Mouse (Mus musculus): ENCODE data around the gene Arsb.
"Not testable (repeated sequence)": the region's sequence is repeated elsewhere in the genome, so short reads cannot be mapped to it uniquely, and the experiment has no call there.

Arsb gene

DNA sequence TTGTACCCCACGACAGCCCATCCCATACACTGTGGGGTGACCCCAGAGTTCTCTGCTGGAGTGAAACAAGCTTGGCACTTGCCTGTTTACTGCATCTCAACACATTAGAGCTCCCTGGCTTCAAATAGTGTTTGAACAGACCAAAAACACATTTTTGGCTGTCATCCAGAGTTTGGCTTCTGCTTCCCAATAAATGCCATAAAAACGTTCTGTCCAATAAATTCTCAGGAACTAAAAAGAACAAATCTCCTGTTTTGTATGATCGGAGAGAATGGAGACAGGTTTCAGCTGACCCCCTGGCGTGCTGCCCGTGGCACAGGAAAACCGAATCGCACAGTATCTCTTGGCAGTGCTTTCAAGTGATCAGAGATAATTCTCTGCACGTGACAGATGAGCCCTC is 16.2 kb downstream of the Arsb start:
- in situ Hi-C loops (cut with MseI, MboI), result no loop called here

DNA sequence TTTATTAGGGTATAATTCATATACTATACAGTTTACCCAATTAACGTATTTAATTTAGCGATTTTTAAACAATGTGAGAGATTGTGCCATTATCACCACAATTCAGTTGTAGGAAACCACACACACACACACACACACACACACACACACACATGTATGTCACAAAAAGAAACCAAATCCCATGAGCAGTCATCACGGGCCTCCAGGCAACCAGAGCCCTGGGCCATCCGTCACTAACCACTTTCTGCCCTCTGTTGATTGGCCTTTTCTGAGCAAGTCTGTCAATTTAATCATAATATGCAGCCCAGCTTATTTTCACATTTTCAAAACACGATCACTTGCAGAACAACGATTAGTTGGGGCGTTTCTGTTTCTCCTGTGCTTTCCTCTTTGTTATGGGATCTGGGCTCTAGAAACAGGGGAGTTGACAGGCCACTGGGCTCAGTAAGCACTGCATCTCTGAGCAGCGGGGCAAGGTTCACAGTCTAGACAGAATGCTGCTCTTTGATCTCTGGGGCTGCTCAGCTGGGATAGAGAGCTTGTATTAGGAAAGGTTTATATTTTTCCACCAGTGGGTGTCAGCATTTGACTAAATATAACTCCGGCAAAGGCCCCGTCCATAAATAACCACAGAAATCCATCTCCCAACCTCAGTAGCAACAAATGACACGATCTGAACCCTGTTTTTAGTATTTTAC is 21.7 kb downstream of the Arsb start:
- in situ Hi-C loops (cut with MseI, MboI), result no loop called here

DNA sequence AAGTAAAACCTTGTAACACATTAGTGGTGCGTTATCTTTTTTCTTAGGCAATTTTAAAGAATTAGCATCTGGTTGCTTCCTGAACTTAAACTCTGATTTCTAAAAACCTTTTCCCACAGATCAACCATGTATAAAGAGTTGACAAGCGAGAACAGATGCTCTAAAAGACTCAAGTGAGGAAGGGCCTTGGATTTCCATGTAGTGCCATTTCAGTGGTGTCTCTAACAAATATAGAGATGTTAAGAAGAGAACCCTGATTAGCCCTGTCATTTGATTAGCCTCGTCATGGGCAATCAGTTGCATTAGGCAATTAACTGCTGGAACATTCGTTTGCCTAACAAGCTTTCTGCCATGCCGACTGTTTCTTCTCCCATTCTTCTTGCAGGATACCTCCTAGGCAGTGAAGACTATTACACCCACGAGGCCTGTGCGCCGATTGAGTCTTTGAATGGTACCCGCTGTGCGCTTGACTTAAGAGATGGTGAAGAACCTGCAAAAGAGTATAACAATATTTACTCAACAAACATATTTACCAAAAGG is 22.3 kb downstream of the Arsb start:
- in situ Hi-C loops (cut with MseI, MboI), result no loop called here

DNA sequence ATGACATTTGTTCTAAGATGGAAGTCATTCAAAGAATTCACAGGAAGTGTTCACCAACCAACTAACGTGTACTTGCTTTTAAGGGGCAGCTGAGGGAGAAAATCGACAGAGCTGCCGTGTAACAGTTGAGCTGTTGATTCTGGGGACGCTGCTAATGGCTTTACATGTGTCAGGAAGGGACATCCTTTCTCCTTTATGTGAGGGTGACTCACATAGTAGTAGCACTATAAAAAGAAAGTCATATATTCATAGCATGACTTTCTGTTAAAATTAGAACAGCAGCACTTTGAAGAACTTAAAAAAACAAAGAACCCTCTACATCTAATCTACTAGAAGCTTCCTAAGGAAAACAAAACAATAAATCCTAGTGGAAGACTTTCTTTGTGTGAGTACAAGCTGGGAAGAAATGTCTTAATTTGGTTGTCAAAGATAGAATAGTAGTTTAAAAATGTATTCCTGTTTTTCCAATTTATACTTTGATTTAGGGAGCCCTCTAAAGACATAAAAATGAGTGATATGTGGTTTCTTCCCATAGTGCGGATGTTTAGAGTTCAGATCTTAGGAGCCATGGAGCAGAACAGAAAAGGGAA is 25.7 kb downstream of the Arsb start:
- in situ Hi-C loops (cut with MseI, MboI), result no loop called here

DNA sequence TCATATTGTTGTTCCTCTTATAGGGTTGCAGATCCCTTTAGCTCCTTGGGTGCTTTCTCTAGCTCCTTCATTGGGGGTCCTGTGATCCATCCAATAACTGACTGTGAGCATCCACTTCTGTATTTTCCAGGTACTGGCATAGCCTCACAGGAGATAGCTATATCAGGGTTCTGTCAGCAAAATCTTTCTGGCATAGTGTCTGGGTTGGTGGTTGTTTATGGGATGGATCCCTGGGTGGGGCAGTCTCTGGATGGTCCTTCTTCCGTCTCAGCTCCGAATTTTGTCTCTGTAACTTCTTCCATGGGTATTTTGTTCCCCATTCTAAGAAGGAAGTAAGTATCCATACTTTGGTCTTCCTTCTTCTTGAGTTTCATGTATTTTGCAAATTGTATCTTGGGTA is 38.9 kb downstream of the Arsb start:
- in situ Hi-C loops (cut with MseI, MboI), result not testable (repeated sequence)

DNA sequence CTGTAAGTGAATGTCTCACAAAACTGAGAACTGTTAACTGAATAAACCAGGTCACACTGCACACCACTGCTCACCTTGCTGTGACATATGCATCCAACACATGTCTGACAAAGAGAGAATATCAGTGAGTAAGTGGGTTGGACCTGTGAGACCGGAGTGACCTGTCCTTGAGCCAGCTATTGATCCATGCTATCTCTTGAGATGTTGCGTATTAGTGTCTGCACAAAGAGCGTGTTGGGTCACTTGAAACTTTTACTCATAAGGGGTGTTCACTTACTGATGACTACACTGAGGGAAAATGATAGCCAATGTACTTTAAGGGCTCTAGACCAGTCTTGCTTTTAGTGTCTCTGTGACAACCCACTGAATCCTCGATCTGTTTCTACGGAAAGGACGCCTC is 42.7 kb downstream of the Arsb start:
- in situ Hi-C loops (cut with MseI, MboI), result no loop called here

DNA sequence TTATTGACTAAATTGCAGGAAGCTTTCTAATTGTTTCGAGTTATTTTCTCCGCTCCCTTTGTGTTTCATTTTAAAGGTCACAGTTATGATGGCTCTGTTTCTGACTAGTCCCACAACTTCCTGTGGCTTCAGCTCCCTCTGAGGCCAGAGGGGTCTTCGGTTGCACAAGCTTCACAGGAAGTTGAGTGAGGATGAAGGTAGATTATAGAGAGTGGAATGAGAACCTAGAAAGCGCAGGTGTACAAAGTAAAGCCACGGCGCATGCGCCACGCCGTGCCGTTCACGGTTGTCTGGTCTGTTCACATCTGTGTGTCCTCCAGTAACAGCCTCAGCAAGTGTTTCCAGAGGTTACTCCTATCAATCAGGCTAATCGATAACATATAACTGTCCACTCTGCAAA is 43.2 kb downstream of the Arsb start:
- in situ Hi-C loops (cut with MseI, MboI), result no loop called here

DNA sequence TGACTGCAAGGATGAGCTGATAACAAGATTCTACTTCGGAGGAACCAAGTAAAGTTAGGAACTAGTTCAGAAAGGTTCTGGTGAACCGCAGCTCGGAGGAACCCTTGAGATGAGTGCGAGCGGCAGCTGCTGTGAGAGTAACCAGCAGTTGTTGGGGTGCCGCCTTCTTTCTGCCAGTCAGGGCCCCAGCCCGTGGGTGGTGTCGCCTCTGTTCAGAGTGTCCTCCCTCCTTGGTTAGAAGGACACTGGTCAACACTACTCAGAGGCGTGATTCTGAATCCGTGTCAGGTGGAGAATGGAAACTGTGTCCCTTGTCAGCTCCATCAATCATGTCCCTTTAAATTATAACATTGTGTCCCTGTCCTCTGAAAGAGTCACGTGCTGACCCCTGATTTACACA is 43.7 kb downstream of the Arsb start:
- in situ Hi-C loops (cut with MseI, MboI), result no loop called here

DNA sequence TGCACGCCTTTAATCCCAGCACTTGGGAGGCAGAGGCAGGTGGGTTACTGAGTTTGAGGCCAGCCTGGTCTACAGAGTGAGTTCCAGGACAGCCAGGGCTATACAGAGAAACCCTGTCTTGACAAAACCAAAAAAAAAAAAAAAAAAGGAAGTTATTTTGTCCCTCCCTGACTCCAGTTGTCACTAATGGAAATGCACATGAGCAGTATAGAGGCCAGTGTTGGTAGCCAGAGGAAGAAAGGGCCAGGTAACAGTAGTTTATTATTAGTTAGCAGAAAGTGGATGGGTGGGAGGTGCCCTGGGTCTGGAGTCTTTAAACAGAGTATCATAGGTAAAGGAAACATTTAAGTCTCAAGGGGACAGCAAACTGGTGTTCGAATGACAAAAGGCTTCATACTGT is 44.7 kb downstream of the Arsb start:
- in situ Hi-C loops (cut with MseI, MboI), result no loop called here

DNA sequence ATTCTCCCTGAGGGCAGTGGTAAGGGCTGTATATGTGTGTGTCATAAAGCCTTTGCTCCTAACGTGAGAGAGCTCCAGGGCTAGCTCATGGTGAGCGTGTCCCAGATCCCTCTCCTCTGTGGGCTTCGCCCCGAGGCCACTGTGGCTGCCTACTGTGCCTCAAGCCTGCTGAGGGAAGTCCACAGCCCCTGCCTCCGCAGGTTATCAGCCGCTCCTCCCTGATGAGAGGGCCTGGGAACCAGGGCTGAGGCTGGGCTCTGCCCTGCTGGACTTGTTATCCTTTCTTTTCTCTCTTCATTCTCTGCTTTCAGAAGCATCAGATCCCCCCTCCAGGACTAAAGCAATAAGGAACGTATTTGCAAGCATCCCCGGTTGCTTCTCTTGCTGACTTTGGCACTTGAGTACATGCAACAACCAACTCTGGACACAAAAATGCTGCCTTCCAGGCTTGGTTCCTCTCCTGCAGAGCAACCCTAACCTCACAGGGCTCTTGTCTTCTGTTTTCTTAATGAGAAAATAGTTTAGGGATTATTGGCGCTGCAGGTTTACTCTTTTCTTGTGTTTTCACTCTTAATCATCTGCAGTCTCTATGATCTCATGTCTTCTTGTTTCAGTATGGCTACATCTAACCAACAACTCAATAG is 45.4 kb downstream of the Arsb start:
- in situ Hi-C loops (cut with MseI, MboI), result no loop called here

DNA sequence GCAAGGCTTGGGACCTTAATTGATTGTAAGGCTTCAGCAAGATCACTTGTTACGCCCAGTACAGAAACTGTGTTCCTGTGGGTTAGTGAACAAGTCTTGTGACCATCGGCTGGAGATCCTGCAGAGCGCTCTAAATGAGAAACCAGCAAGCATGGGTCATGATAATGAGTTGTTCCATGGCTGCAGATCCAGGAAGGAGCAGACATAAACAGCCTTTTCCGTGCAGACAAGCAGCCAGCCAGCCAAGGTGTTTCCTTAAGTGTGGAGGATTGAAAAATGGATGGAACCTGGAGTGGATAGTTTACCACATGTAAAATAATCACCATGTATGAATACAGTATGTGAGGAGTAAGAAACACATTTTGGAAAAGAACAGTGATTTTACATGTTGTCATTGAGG is 48.7 kb downstream of the Arsb start:
- in situ Hi-C loops (cut with MseI, MboI), result no loop called here

DNA sequence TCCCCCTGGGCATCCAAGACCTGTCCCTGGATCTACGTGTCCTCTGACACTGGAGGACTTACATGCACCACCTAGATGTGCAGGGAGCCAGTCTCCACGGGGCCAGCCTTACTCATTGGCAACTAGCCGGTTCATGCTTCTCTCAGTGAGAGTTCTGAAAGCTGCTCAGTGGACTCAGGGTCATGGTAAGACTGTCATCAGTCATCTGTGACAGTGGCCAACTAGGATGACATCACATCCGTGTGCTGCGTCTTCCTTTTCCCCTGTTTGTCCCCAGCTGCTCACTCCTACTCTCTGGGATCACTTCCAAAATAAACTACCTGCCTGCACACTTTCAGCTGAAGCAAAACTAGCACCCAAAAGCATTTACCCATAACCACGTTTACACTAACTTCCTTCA is 50.6 kb downstream of the Arsb start:
- in situ Hi-C loops (cut with MseI, MboI), result no loop called here

DNA sequence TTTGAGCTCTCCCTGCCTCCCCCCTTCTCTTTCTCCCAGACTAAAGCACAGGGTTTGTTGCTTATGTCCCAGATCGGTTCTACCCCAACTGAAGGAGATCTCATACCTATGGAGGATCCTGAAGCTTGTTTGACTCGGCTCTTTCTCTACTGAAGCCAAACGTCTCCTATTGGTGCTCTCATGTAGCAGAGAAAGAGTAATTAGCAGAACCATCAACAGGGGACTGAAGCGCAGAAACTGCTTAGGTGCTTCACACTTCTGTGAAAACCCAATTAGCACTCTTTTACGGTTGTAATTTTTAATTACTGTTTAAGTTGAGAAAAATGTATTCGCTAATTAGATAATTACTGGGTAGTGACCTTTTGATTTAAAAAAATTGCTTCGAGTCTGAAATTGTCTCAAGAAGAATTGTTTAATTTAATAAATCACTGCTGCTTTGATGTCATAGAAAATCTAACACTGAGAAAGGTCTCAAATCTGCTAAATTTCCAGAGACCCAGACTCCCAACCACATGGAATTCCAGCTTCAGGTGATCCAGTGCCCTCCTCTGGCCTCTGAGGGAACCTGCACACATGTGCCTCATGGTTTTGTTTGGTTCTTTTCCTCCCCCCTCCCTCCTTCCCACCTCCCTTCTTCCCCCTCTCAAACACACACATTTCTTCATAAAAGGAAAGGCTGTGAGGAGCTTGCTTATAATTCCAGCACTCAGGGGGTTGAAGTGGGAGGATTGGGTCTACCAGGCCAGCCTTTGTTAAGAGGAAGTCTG is 54.5 kb downstream of the Arsb start:
- in situ Hi-C loops (cut with MseI, MboI), result no loop called here

DNA sequence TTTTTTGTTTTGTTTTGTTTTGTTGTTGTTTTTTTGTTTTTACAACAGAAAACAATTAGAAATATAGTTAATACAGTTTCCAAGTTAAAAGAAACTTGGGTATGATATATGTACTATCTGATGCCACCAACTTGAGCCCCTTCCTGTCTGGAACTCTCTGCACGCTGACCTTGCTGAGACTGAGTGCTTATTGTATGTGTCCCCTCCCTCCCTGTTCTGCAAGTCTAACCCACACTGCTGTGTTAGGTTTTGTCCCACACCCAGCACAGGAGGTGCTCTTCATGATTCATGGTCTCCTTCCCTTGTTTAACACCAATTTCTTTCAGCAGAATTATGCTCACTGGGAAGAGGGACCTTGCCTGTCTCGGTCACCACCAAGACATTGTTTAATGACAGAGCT is 56.3 kb downstream of the Arsb start:
- in situ Hi-C loops (cut with MseI, MboI), result no loop called here

DNA sequence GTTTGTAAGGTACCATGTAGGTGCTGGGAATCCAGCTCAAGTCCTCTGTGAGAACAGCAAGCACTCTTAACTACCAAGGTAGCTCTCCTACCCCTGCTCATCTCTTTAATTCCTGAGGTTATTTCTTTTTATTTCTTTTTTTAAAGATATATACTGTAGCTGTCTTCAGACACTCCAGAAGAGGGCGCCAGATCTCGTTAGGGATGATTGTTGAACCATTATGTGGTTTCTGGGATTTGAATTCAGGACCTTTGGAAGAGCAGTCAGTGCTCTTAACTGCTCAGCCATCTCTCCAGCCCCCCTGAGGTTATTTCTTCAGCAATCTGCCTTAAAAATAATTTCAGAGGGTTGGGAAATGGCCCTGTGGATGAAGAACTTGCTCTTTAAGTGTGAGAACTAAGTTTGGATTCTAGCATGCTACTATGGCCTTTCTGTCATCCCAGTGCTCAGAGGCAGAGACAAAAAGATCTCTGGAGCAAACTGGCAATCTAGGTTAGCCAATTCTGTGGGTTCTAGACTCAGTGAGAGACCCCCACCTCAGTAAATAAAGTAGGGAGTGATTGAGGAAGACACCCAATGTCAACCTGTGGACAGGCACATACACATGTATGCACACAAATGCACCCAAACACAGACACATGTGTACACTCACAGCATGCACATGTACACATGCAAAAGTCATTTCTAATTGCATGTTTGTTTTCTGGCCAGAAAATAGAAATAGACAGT is 58.3 kb downstream of the Arsb start:
- in situ Hi-C loops (cut with MseI, MboI), result no loop called here

DNA sequence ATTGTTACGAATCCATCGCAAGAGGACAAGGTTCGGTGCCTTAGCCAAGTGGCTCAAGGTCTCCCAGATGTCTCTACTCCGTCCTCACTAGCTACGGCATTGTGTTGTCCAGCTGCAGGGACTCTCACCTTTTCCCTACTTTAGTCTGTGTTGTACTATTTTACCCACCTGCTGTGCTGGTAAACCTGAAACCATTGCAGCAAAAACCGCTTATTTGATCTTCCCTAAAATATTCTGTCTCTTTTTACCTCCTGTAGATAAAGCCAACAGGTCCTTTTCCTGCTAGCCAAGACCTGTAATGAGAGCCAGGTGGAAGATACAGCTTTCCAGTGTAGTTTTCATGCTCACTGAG is 58.8 kb downstream of the Arsb start:
- in situ Hi-C loops (cut with MseI, MboI), result no loop called here

DNA sequence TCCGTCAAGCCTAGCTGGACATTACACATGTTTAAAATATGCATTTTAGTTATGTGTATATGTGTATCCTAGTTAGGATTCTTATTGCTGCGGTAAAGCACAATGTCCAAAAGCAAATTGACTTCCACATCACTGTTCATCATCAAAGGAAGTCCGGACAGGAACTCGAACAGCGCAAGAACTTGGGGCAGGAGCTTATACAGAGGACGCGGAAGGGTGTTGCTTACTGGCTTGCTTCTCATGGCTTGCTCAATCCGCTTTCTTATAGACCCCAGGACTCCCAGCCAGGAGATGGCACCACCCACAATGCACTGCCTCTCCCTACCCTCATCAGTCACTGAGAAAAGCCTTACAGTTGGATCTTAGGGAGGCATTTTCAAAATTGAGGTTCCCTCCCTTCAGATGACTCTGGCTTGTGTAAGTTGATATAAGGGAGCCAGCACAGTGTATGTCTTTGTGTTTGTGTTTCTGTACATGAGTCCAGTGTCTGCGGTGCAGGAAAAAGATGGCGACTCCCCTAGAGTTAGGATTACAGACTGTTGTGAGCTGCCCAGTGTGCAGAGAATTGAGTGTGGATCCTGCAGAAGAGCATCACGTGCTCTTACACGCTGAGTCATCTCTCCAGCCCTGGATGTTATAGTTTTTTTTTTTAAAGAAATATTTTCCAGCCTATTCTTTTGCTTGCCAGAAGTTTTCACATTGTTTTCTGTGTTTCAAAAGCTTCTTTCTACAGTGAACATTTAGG is 66.2 kb downstream of the Arsb start:
- in situ Hi-C loops (cut with MseI, MboI), result no loop called here

DNA sequence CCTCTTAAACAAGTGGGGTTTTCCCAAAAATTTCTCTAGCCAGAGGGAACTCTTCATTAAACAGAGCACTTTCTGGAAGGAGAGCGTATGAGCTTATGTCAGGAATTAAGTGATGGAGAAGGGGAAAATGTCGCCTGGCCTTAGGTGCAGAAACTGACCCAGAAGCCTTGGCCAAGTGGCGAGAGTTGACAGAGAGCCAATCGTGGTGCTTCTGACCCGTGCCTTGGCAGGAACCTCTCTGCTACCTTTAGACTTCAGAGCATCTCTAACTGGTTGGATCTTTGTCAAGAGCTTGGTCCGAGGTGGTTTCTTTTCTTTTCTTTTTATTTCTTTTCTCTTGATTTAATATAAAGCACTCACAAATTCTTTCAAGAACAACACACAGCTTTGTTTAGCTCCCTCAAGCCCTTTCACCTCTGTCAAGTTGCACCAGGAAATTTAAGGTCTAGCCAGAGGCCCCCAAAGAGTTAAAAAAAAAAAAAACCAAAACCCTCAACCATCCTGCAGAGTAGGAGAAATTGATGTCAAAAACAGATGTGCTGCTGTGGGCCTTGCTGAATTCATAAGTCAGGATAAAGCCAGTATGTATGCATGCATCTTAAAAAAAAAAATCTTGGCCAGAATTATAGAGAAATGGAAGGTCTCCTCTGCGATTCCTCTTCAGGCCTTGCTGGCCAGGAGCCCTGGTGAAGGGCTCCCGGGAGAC is 67.2 kb downstream of the Arsb start:
- in situ Hi-C loops (cut with MseI, MboI), result no loop called here

DNA sequence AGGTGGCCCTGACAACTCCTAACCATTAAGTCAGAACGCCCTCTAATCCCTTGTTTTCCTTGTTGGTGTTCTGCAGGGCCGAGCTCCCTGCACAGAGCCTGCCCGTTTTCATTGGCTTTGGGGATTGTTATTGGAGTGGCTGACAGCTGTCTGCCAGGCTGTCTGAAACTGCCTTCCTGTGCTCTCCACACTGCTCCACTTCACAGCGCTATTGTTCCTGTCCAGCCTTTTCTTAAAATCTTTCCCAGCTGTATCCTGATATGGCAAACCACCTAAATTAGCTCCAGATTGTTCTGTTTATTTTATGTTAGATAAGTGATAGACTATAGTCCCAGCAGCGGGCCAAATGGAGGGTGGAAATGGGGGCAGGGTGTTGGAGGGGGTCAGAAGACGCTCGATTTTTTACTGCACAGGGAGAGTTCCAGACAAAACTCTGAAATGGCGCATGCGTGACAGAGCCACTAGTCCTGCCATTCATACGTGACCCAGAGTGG is 67.8 kb downstream of the Arsb start:
- in situ Hi-C loops (cut with MseI, MboI), result no loop called here

DNA sequence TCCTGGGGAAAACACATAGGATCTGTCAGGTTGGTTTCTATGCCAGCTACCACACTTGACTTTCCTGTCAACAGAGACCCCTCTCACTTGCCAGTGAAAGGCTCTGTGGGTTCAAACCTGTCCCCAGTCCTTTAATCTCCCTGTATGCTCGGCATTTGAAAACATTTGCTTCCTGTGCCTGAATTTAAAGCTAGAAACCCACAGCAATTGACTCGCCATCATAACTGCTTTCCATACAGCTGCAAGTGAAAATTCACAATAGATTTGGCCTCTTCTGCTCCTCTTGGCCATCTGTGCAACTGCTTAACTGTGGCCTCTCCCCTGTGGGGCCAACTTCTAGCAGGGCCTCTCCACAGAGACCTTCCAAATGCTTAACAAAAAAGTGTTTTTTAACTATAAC is 68.3 kb downstream of the Arsb start:
- in situ Hi-C loops (cut with MseI, MboI), result no loop called here
